Mouse (Mus musculus) megakaryocyte, embryonic 14.5 days (primary cell): Measurements from ENCODE around the gene Tarbp2.

Experiments
- FLI1 ChIP-seq: IDR thresholded peaks from 2 replicates; pipeline ENCODE4 v1.6.1; 2012; ENCODE audit warnings: low read length, inconsistent platforms, mixed read lengths
- GATA1 ChIP-seq: IDR thresholded peaks from 3 replicates; pipeline ENCODE4 v1.6.1; 2012; ENCODE audit warnings: mixed read lengths, low read length, inconsistent platforms, borderline replicate concordance

DNA sequence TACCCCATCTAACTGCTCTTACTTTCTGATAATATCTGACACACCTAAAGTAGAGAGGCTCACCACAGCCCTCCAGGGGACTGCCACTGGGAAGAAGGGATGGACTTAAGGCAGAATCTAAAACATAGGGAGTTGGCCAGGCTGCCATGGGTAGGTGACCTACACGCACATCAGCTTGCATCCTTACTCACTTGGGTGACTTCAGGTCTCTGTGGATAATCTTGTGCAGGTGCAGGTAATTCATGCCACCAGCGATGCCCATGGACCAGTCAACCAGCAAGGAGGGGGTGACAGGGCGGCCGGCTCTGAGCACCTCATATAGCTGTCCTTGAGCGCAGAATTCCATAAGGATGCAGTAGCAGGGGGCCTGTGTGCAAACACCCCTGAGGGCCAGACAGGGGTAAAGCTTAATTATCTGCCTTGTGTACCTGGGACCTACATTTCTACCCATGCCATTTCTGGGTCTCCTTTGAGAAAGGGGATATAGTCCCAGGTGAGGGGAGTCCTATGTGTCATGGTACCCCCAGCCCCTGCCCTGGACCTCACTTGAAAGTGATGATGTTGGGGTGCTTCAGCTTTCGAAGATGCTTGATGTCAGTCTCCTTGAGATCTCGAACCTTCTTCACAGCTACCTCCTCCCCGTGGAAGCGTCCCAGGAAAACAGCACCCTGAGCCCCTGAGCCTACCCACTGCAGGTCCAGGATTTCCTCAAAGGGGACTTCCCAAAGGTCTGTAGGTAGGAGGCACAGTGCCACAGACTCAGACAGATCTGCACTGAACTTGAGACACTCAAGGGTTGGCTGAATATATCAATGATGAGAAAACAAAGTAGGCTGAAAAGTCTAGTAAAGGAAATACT, 13.8 kb upstream of the Tarbp2 start:
- TF ChIP-seq FLI1: no peak
- TF ChIP-seq GATA1: no peak
